Comparison of ENCODE assay signal across 17 mouse cellular contexts in the genomic region with DNA sequence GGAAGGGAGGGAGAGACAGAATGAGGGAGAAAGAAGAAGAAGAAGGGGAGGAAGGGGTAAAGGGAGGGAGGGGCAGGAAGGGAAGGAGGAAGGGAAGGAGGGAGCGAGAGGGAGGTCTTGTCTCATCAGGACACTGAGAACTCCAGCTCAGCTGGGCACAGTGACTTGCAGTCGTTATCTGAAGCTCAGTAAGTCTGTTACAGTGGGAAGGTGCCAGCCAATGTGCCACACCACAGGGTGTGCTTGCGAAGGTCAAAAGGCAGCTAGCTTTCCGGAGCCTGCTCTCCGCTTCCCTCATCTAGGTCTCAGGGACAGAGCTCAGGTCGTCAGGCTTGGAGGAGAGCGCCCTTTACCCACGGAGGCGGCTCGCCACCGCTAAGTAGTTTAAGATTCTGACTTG.
DNase-seq lines count a peak whose midpoint lies in the region; ATAC-seq lines count a peak whose summit lies in the region.
"Had no signal": no experiment of that assay in that cellular context is flagged by ENCODE, and none has a peak within 500 bp of the region (broad histone marks: within the 10 kb centered on the region; RNA-seq: fewer than 3 reads in every experiment).

No protein-coding gene starts in this region.

- H3K9ac ChIP-seq in heart, embryonic 12.5 days: no peak overlapping the region
- H3K9ac ChIP-seq in intestine, embryonic 15.5 days: no peak overlapping the region
- no peak overlapping the region for H3K9ac ChIP-seq in hindbrain, embryonic 11.5 days (ENCODE audit: low read depth, low read length)
- H3K9ac ChIP-seq: forebrain, postnatal 0 days; hindbrain, embryonic 12.5 days had no signal

- no peak overlapping the region for H3K27ac ChIP-seq in heart, embryonic 12.5 days (ENCODE audit: poor library complexity, severe bottlenecking)
- peak overlapping the region; percentile 44; the same call in 1 of the 2 replicates for H3K27ac ChIP-seq in intestine, embryonic 15.5 days
- H3K27ac ChIP-seq in hindbrain, embryonic 11.5 days (ENCODE audit: low read depth, low read length): no peak overlapping the region
- H3K27ac ChIP-seq: forebrain, embryonic 10.5 days; hindbrain, embryonic 12.5 days had no signal

- H3K4me3 ChIP-seq in heart, embryonic 12.5 days: no peak overlapping the region
- no peak overlapping the region for H3K4me3 ChIP-seq in intestine, embryonic 15.5 days (replicated peaks)
- H3K4me3 ChIP-seq in hindbrain, embryonic 11.5 days (ENCODE audit: low read depth, low read length): no peak overlapping the region
- H3K4me3 ChIP-seq: forebrain, embryonic 10.5 days; hindbrain, embryonic 12.5 days had no signal

- no peaks in the 10 kb centered on the region for H3K36me3 ChIP-seq in heart, embryonic 12.5 days
- no peaks in the 10 kb centered on the region for H3K36me3 ChIP-seq in intestine, embryonic 15.5 days
- H3K36me3 ChIP-seq in hindbrain, embryonic 11.5 days (ENCODE audit: control insufficient read depth, insufficient read depth, low read length): no peaks in the 10 kb centered on the region
- H3K36me3 ChIP-seq: forebrain, embryonic 10.5 days; hindbrain, embryonic 12.5 days had no signal

- no peak overlapping the region for H3K4me2 ChIP-seq in heart, embryonic 12.5 days
- H3K4me2 ChIP-seq in intestine, embryonic 15.5 days (replicated peaks): no peak overlapping the region
- H3K4me2 ChIP-seq in hindbrain, embryonic 11.5 days (replicated peaks; ENCODE audit: low read depth, low read length): no peak overlapping the region
- H3K4me2 ChIP-seq: hindbrain, embryonic 12.5 days had no signal

- DNase-seq in heart, adult 9 months (ENCODE audit: low spot score in 2 of 2): peak; percentile 49 to 58
- peak; percentile 54 for DNase-seq in ovary, adult 18-20 months (ENCODE audit: low spot score)
- no peak for DNase-seq in ovary, postnatal 14 days (ENCODE audit: low spot score)
- peak; percentile 48 for DNase-seq in testis, postnatal 10 days (ENCODE audit: low spot score)
- no peak for DNase-seq in gastrocnemius, adult 18-20 months (ENCODE audit: low spot score)
- no peak for DNase-seq in hindbrain, embryonic 11.5 days (ENCODE audit: low spot score)
- DNase-seq: adrenal gland, postnatal 36 days; cerebellum, adult 18-20 months; cerebellum, postnatal 36 days; forebrain, postnatal 0 days; lung, postnatal 14 days; right cerebral cortex, postnatal 14 days; thymus, postnatal 25 days had no signal

- no peaks in the 10 kb centered on the region for H3K9me3 ChIP-seq in heart, embryonic 12.5 days (replicated peaks)
- no peaks in the 10 kb centered on the region for H3K9me3 ChIP-seq in intestine, embryonic 15.5 days
- no peaks in the 10 kb centered on the region for H3K9me3 ChIP-seq in hindbrain, embryonic 11.5 days (ENCODE audit: control insufficient read depth, low read length)
- H3K9me3 ChIP-seq: forebrain, embryonic 10.5 days; hindbrain, embryonic 12.5 days had no signal

- WGBS in heart, embryonic 12.5 days: 28% methylated on average over 11 of the region's 11 CpGs
- 51% methylated on average over 11 of the region's 11 CpGs for WGBS in intestine, embryonic 15.5 days
- 44% methylated on average over 11 of the region's 11 CpGs for WGBS in hindbrain, embryonic 11.5 days

- H3K27me3 ChIP-seq in heart, embryonic 12.5 days (replicated peaks): no peaks in the 10 kb centered on the region
- H3K27me3 ChIP-seq in intestine, embryonic 15.5 days (replicated peaks): no peaks in the 10 kb centered on the region
- no peaks in the 10 kb centered on the region for H3K27me3 ChIP-seq in hindbrain, embryonic 11.5 days (ENCODE audit: control insufficient read depth, insufficient read depth, low read length)
- H3K27me3 ChIP-seq: hindbrain, embryonic 12.5 days had no signal

- peaks cover 32% of the 10 kb centered on the region for H3K4me1 ChIP-seq in heart, embryonic 12.5 days (replicated peaks)
- H3K4me1 ChIP-seq in intestine, embryonic 15.5 days (replicated peaks): peaks cover 19% of the 10 kb centered on the region
- no peaks in the 10 kb centered on the region for H3K4me1 ChIP-seq in hindbrain, embryonic 11.5 days (replicated peaks; ENCODE audit: control insufficient read depth, insufficient read depth, low read length)

- ATAC-seq in heart, embryonic 12.5 days (ENCODE audit: insufficient number of reproducible peaks, low FRiP score): no peak
- no peak for ATAC-seq in intestine, embryonic 15.5 days
- ATAC-seq in hindbrain, embryonic 11.5 days (ENCODE audit: low FRiP score): no peak
- ATAC-seq: forebrain, postnatal 0 days had no signal

Comparison
In these comparisons a context has a peak if more than half of its experiments do, and no peak if none do; other contexts are left out.
1. DNase-seq: peak in heart, adult 9 months (2 of 2), ovary, adult 18-20 months (single experiment) and testis, postnatal 10 days (single experiment); none in ovary, postnatal 14 days (single experiment), gastrocnemius, adult 18-20 months (single experiment) and hindbrain, embryonic 11.5 days (single experiment).